Mouse (Mus musculus) thymus, adult 2 months (tissue): ENCODE results near the gene Fam69a.

ENCODE experiments used
- CTCF ChIP-seq: fragments of 200-500 bp; IDR thresholded peaks from 2 replicates; pipeline ENCODE4 v1.5.1; 2012; ENCODE audit warnings: mild to moderate bottlenecking, control low read depth, low read length, moderate library complexity, borderline replicate concordance; ENCODE audit not compliant: control insufficient read depth, poor library complexity, insufficient read depth; ENCODE audit errors: extremely low read depth
- POLR2A ChIP-seq: fragments of 200-500 bp; IDR thresholded peaks from 2 replicates; pipeline ENCODE4 v1.6.1; 2012; ENCODE audit warnings: mild to moderate bottlenecking, low read length, control low read depth, moderate library complexity; ENCODE audit not compliant: control insufficient read depth, poor library complexity, insufficient read depth; ENCODE audit errors: extremely low read depth

DNA sequence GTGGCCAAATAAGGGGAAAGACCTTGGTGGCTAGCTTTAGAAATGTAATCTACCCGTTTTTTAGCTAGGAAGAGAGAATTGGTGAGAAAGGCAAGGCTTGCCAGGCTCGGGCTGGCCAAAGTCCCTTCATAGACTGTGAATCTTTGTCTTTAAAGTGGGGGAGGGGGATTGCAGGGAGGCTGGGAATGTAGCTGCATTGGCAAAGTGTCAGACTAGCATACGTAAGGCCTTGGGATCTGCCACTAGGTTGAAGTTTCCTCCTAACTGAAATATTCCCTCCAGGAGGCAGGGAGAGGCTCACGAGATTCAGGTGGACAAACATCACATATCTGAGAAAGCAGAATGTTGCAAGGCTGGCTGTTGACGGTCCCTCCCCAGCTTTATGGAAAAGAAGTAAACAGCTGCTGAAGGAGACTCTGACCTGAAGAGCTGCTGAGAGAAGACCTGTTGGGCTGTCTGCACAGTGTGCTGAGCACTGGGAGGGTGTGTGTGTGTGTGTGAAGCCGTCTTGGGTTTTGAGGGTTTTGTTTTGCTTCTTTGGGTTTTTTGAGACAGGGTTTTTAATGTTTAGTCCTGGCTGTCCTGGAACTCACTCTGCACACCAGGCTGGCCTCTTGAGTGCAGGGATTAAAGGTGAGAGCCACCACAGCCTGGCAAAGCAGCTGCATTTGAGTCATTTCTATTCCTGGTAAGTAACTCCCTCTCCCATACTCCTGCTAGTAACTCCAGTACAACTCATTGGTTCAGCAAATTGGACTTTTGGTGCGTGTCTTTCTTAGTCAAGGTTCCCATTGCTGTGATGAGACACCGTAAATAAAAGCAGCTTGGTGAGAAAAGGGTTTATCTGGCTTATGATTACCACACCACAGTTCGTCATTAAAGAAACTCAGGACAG, 96.6 kb downstream of the Fam69a start:
- TF ChIP-seq CTCF (no peak), POLR2A (no peak)
